Mouse (Mus musculus): ENCODE data around the gene Bcl2. TPM values are rescaled to one million over a fixed set of nuclear protein-coding genes. Genes with fewer than 3 reads are reported as not detected.

The Bcl2 gene
- polyA plus RNA-seq, 1 experiment from 2014 or later, result 5.6 TPM

GRCm38 (mm10) chr1:106666140-106667088 lies 47.7 kb downstream of the Bcl2 start:
- TF ChIP-seq EP300 (optimal IDR thresholded peaks at IDR 0.05) (no peak), CTCF (IDR thresholded peaks at IDR 0.05; ENCODE audit: low read depth) (no peak)
- Histone ChIP-seq H3K4me3 (ENCODE audit: low read depth, low read length) (no peak overlapping the region), H3K27me3 (ENCODE audit: control insufficient read depth, insufficient read depth, low read length) (no peaks in the 10 kb centered on the region), H3K27ac (replicated peaks) (no peak overlapping the region), H3K9me3 (ENCODE audit: control insufficient read depth, low read length) (no peaks in the 10 kb centered on the region), H3K36me3 (ENCODE audit: control insufficient read depth, insufficient read depth, low read length) (no peaks in the 10 kb centered on the region), H3K4me2 (replicated peaks; ENCODE audit: low read depth) (no peak overlapping the region), H3K9ac (ENCODE audit: low read length) (no peak overlapping the region), H3K4me1 (replicated peaks; ENCODE audit: control insufficient read depth, insufficient read depth) (no peaks in the 10 kb centered on the region)
- ATAC-seq (ENCODE audit: low FRiP score, low TSS enrichment), result no peak
- DNase-seq (ENCODE audit: low spot score), result no peak
- WGBS, result 50% methylated on average over 8 of the region's 8 CpGs

- H3K27me3 ChIP-seq (ENCODE audit: control insufficient read depth, insufficient read depth, low read length), result no peaks in the 10 kb centered on the region
- H3K36me3 ChIP-seq (ENCODE audit: control insufficient read depth, insufficient read depth, low read length), result no peaks in the 10 kb centered on the region
- no peak for ATAC-seq (ENCODE audit: low FRiP score, low TSS enrichment)
- H3K27ac ChIP-seq (replicated peaks), result no peak overlapping the region
- H3K4me2 ChIP-seq (replicated peaks; ENCODE audit: low read depth), result no peak overlapping the region
- 96% methylated on average over 1 of the region's 1 CpGs for WGBS
- H3K4me3 ChIP-seq (ENCODE audit: low read depth, low read length), result no peak overlapping the region
- H3K9ac ChIP-seq (ENCODE audit: low read length), result no peak overlapping the region
- TF ChIP-seq EP300 (optimal IDR thresholded peaks at IDR 0.05) (no peak), CTCF (IDR thresholded peaks at IDR 0.05; ENCODE audit: low read depth) (peak; percentile 20; the same call in 1 of the 2 replicates)
- H3K4me1 ChIP-seq (replicated peaks; ENCODE audit: control insufficient read depth, insufficient read depth), result no peaks in the 10 kb centered on the region
- DNase-seq (ENCODE audit: low spot score), result no peak
- H3K9me3 ChIP-seq (ENCODE audit: control insufficient read depth, low read length), result no peaks in the 10 kb centered on the region
Measured at GRCm38 (mm10) chr1:106664978-106665377, 49.1 kb downstream of the Bcl2 start.

- Histone ChIP-seq H3K9ac (ENCODE audit: low read length) (no peak overlapping the region), H3K27me3 (ENCODE audit: control insufficient read depth, insufficient read depth, low read length) (no peaks in the 10 kb centered on the region), H3K9me3 (ENCODE audit: control insufficient read depth, low read length) (no peaks in the 10 kb centered on the region), H3K4me2 (replicated peaks; ENCODE audit: low read depth) (no peak overlapping the region), H3K27ac (replicated peaks) (no peak overlapping the region), H3K4me3 (ENCODE audit: low read depth, low read length) (no peak overlapping the region), H3K36me3 (ENCODE audit: control insufficient read depth, insufficient read depth, low read length) (no peaks in the 10 kb centered on the region), H3K4me1 (replicated peaks; ENCODE audit: control insufficient read depth, insufficient read depth) (no peaks in the 10 kb centered on the region)
- 81% methylated on average over 5 of the region's 5 CpGs for WGBS
- DNase-seq (ENCODE audit: low spot score), result no peak
- no peak for ATAC-seq (ENCODE audit: low FRiP score, low TSS enrichment)
- TF ChIP-seq CTCF (IDR thresholded peaks at IDR 0.05; ENCODE audit: low read depth) (no peak), EP300 (optimal IDR thresholded peaks at IDR 0.05) (no peak)
Measured at GRCm38 (mm10) chr1:106662486-106662885, 51.6 kb downstream of the Bcl2 start.

GRCm38 (mm10) chr1:106658293-106658847 lies 55.7 kb downstream of the Bcl2 start:
- Histone ChIP-seq H3K27me3 (ENCODE audit: control insufficient read depth, insufficient read depth, low read length) (no peaks in the 10 kb centered on the region), H3K4me2 (replicated peaks; ENCODE audit: low read depth) (no peak overlapping the region), H3K9ac (ENCODE audit: low read length) (no peak overlapping the region), H3K4me1 (replicated peaks; ENCODE audit: control insufficient read depth, insufficient read depth) (no peaks in the 10 kb centered on the region), H3K9me3 (ENCODE audit: control insufficient read depth, low read length) (no peaks in the 10 kb centered on the region), H3K36me3 (ENCODE audit: control insufficient read depth, insufficient read depth, low read length) (no peaks in the 10 kb centered on the region), H3K27ac (replicated peaks) (no peak overlapping the region), H3K4me3 (ENCODE audit: low read depth, low read length) (no peak overlapping the region)
- WGBS, result 65% methylated on average over 5 of the region's 5 CpGs
- DNase-seq (ENCODE audit: low spot score) (no peak), ATAC-seq (ENCODE audit: low FRiP score, low TSS enrichment) (no peak)
- no peak for TF ChIP-seq EP300 (optimal IDR thresholded peaks at IDR 0.05)
- TF ChIP-seq CTCF (IDR thresholded peaks at IDR 0.05; ENCODE audit: low read depth), result no peak

- no peaks in the 10 kb centered on the region for H3K4me1 ChIP-seq (replicated peaks; ENCODE audit: control insufficient read depth, insufficient read depth)
- TF ChIP-seq EP300 (optimal IDR thresholded peaks at IDR 0.05) (no peak), CTCF (IDR thresholded peaks at IDR 0.05; ENCODE audit: low read depth) (no peak)
- H3K27ac ChIP-seq (replicated peaks), result no peak overlapping the region
- no peak overlapping the region for H3K4me3 ChIP-seq (ENCODE audit: low read depth, low read length)
- no peaks in the 10 kb centered on the region for H3K36me3 ChIP-seq (ENCODE audit: control insufficient read depth, insufficient read depth, low read length)
- DNase-seq (ENCODE audit: low spot score) (no peak), ATAC-seq (ENCODE audit: low FRiP score, low TSS enrichment) (no peak)
- no peaks in the 10 kb centered on the region for H3K9me3 ChIP-seq (ENCODE audit: control insufficient read depth, low read length)
- H3K4me2 ChIP-seq (replicated peaks; ENCODE audit: low read depth), result no peak overlapping the region
- H3K27me3 ChIP-seq (ENCODE audit: control insufficient read depth, insufficient read depth, low read length), result no peaks in the 10 kb centered on the region
- no peak overlapping the region for H3K9ac ChIP-seq (ENCODE audit: low read length)
- WGBS, result 68% methylated on average over 5 of the region's 5 CpGs
Measured at GRCm38 (mm10) chr1:106656207-106656738, 57.8 kb downstream of the Bcl2 start.

- no peak overlapping the region for H3K9ac ChIP-seq (ENCODE audit: low read length)
- H3K4me1 ChIP-seq (replicated peaks; ENCODE audit: control insufficient read depth, insufficient read depth), result no peaks in the 10 kb centered on the region
- ATAC-seq (ENCODE audit: low FRiP score, low TSS enrichment) (no peak), DNase-seq (ENCODE audit: low spot score) (no peak)
- H3K4me3 ChIP-seq (ENCODE audit: low read depth, low read length), result no peak overlapping the region
- 91% methylated on average over 6 of the region's 6 CpGs for WGBS
- no peak overlapping the region for H3K27ac ChIP-seq (replicated peaks)
- H3K9me3 ChIP-seq (ENCODE audit: control insufficient read depth, low read length), result no peaks in the 10 kb centered on the region
- H3K36me3 ChIP-seq (ENCODE audit: control insufficient read depth, insufficient read depth, low read length), result no peaks in the 10 kb centered on the region
- no peak overlapping the region for H3K4me2 ChIP-seq (replicated peaks; ENCODE audit: low read depth)
- TF ChIP-seq CTCF (IDR thresholded peaks at IDR 0.05; ENCODE audit: low read depth) (no peak), EP300 (optimal IDR thresholded peaks at IDR 0.05) (no peak)
- H3K27me3 ChIP-seq (ENCODE audit: control insufficient read depth, insufficient read depth, low read length), result no peaks in the 10 kb centered on the region
Measured at GRCm38 (mm10) chr1:106654254-106654653, 59.8 kb downstream of the Bcl2 start.

Measured in stomach, postnatal 0 days (tissue).